Mouse (Mus musculus) thymus, postnatal 25 days (tissue): ENCODE results near the gene Cep95.

Experiments used
- DNase-seq: peaks from one replicate; pipeline ENCODE4 v3.0.0; 2022

The Cep95 gene

GRCm38 (mm10) chr11:106815331-106815730 is 26.3 kb downstream of the Cep95 start:
- no peak for DNase-seq

GRCm38 (mm10) chr11:106815761-106816160 is 26.7 kb downstream of the Cep95 start:
- DNase-seq, result no peak

- no peak for DNase-seq
Measured at GRCm38 (mm10) chr11:106816316-106816715, 27.3 kb downstream of the Cep95 start.

- no peak for DNase-seq
Measured at GRCm38 (mm10) chr11:106817156-106817555, 28.1 kb downstream of the Cep95 start.

GRCm38 (mm10) chr11:106817808-106818207 is 28.8 kb downstream of the Cep95 start:
- DNase-seq, result no peak

GRCm38 (mm10) chr11:106818341-106818740 is 29.3 kb downstream of the Cep95 start:
- DNase-seq, result no peak

- DNase-seq, result no peak
Measured at GRCm38 (mm10) chr11:106819595-106819994, 30.5 kb downstream of the Cep95 start.

- no peak for DNase-seq
Measured at GRCm38 (mm10) chr11:106820252-106820651, 31.2 kb downstream of the Cep95 start.

GRCm38 (mm10) chr11:106820972-106821371 is 31.9 kb downstream of the Cep95 start:
- DNase-seq, result peak; percentile 16

GRCm38 (mm10) chr11:106821397-106821796 is 32.3 kb downstream of the Cep95 start:
- DNase-seq, result no peak

GRCm38 (mm10) chr11:106822491-106822890 is 33.4 kb downstream of the Cep95 start:
- no peak for DNase-seq

- no peak for DNase-seq
Measured at GRCm38 (mm10) chr11:106822911-106823310, 33.9 kb downstream of the Cep95 start.

- DNase-seq, result no peak
Measured at GRCm38 (mm10) chr11:106823741-106824140, 34.7 kb downstream of the Cep95 start.

- no peak for DNase-seq
Measured at GRCm38 (mm10) chr11:106824403-106824802, 35.4 kb downstream of the Cep95 start.

- no peak for DNase-seq
Measured at GRCm38 (mm10) chr11:106828079-106828478, 39.0 kb downstream of the Cep95 start.

- no peak for DNase-seq
Measured at GRCm38 (mm10) chr11:106842002-106842401, 53.0 kb downstream of the Cep95 start.

- no peak for DNase-seq
Measured at GRCm38 (mm10) chr11:106851438-106851837, 62.4 kb downstream of the Cep95 start.
